Mouse (Mus musculus) liver, postnatal 0 days (tissue): ENCODE data around the gene Zmat5.

Experiments
- CTCF ChIP-seq: sonication (generic); IDR thresholded peaks from 2 replicates; pipeline ENCODE4 v1.5.1; 2016; ENCODE audit warnings: antibody characterized with exemption, low read depth
- EP300 ChIP-seq: IDR thresholded peaks from 2 replicates; pipeline ENCODE4 v1.6.1; 2016; ENCODE audit warnings: antibody characterized with exemption, low read depth, mild to moderate bottlenecking

DNA sequence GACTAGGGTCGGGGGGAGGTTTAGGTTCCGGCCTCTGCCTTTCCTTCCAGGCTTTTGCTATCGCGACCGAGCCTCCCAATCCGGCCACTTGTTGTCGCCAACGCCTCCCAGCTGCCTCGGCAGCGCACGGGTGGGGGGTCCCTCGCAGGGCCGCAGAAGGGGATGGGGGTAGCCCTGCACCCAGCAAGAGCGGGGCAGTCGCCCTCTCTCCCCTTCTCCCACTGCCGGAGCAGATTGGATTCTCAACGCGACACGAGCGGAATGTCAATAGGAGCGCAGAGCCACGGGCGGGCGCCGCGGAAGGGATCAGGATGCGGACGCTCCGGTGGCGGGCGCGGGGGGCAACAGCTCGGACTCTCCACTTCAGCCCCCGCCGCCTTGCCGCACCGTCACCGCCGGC lies 41.5 kb downstream of the Zmat5 start:
- TF ChIP-seq CTCF, result no peak
- no peak for TF ChIP-seq EP300
